Mouse (Mus musculus): ENCODE results near the gene Tent5b. TPM values are rescaled to one million over a fixed set of nuclear protein-coding genes. Genes with fewer than 3 reads are reported as not detected.

Gene Tent5b
- total RNA-seq, 2 experiments from 2014 or later, result 2.1 to 2.2 TPM

DNA sequence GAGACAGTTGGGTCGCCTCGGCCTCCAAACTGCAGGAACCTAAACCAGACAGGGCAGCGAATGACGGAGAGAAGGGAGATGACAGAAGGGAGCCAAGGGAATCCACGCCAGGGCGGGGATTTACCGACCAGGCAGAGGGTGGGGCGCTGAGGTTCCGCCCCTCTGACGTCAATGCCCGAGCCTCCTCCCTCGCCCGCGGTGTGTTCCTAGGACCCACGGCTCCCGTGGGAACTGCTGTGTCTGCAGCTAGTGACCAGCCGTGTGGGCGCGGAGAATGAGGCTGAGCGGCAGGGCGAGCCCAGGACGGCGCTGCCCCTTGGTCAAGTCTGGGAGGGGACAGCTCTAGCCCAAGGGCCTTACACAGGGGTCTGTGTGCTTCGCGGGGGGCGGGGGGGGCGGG lies 11.9 kb upstream of the Tent5b start:
- intact Hi-C loops (cut with DNase I), result no loop called here
- peak; percentile 86 to 87 for DNase-seq

DNA sequence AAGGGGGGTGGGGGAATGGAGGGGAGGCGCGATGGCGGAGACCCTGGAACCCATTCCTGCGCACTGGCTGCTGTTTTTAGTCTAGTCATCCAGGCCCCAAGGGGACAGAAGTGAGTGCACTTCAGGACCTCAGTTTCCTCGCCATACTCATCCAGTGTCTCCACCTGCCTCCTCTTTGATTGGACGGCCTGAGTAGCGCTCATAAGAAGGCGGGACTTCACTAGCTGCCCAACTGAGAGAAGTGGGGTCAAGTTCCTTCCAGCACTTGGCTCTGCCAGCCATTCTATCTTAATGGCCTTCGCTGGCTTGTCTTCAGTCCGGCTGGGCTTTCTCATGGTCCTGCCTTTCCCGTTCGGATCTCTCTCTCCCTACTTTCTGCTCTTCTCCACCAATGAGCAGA lies 10.8 kb upstream of the Tent5b start:
- intact Hi-C loops (cut with DNase I), result no loop called here
- DNase-seq, result no peak

DNA sequence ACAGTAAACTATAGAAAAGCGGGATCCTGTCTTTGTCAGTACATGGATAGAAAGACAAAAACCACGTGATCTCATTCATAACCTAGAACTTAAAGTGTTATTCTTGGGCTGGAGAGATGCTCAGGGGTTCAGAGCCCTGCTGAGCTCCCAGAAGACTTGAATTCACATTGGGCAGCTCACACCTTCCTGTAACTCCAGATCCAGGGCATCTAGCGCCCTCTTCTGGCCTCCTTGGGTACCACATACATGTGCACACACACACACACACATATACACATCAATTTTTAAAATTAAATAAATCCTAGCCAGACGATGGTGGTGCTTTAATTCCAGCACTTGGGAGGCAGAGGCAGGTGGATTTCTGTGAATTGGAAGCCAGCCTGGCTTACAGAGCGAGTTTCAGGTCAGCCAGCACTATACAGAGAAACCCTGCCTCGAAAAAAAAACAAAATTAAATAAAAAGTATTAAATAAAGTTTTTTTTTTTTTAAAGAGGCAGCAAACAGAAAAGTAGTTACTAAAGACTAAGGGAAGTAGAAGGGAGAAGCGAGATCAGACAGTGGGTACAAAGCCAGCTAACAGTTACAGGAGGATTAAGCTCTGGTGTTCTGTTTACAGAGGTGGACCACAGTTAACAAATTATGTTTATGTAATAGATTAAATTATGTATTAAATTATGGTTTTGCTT lies 8.7 kb upstream of the Tent5b start:
- DNase-seq, result no peak
- intact Hi-C loops (cut with DNase I), result loop anchor here (5.0 kb wide), 1 partner anchor 36 kb away; no protein-coding TSS in a partner anchor

DNA sequence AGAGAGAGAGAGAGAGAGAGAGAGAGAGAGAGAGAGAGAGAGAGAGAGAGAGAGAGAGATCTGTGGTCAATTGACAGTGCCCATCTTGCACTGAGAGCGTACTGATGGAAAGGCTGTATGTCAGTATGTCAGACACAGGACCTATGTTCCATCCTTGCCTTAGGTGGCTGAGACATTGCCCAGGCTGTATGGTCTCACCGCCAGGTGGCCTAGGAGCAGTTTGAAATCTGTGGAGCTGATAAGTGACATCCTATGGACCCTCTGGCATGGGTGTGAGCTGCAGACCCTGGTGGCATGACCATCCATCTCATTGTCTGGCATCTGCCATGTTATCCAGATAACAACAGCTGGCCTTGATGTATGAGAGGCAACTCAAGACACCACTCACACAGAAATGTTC lies 6.1 kb upstream of the Tent5b start:
- intact Hi-C loops (cut with DNase I), result loop anchor here (5.0 kb wide), 1 partner anchor 33 kb away; no protein-coding TSS in a partner anchor
- DNase-seq, result no peak

DNA sequence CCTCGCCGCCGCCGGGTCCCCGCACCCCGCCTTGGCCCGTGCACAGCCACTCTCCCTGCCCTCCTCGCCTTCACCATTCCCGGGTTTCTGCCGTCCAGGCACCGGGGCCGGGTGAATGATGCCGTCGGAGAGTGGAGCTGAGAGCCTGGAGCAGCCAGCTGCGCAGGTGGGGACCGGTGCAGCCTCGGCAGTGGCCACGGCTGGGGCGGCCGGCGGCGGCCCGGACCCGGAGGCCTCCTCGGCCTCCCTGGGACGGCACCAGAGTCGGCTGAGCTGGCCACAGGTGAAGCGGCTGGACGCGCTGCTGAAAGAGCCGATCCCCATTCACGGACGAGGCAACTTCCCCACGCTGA lies 229 bp downstream of the Tent5b start:
- DNase-seq, result no peak
- intact Hi-C loops (cut with DNase I), result no loop called here

DNA sequence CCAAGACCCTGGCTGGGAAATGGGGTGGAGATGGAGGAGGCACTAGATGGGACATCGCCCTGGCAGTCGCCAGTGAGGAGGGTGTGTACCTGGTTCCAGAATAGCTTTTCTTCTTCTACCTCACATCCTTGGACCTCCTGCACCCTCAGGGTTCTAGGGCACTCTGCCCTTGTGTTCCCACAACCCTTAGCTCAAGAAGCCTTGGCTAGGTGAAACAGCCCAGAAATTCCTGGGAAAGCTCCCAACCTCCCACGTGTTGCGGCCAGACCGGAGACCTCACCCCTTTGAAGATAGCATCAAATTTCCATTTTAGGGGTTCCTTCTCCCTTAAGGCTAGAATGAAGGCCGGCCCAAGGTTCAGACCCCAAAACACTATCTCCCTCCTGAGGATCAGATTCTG lies 822 bp downstream of the Tent5b start:
- no peak for DNase-seq
- intact Hi-C loops (cut with DNase I), result no loop called here

DNA sequence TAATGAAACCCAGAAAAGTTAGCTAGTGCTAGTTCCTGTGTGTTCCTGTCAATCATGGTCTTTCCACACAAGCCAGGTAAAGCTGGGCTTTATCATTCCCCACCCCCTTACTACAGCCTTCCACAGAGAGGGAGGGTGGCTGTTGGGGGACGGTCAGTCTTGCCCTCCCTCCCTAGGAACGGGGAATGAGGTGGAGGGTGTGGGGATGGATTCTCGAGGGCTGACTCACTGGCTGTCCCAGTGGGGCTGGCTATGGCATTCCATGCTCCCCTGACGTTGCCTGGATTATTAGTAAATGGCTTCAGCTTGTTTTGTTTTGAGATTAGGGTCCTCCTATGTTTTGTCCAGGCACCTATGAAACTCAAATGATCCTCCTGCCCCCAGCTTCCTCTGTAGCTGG lies 1.6 kb downstream of the Tent5b start:
- no peak for DNase-seq

DNA sequence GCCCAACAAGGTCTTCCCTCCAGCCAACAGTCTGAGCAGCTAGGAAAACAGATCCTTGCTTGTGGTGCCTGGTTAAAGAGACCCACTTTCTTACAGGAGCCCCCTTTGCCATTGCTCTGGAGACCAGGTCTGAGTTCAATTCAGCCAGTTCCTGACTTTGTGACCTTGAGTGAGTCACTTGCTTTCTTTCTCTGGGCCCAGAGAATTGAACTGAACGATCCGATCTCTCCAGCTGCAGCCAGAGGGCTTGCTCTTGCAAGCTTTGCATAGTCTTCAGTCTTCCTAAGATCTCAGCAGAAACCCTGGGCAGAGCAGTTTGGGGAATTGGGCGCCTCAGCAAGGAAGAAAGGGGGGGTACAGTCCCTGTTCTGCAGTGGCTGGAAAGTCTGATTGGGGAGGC lies 2.5 kb downstream of the Tent5b start:
- no peak for DNase-seq
- intact Hi-C loops (cut with DNase I), result no loop called here

More for the DNA sequence above, 1.6 kb downstream of the Tent5b start:
- intact Hi-C loops (cut with DNase I), result no loop called here

DNA sequence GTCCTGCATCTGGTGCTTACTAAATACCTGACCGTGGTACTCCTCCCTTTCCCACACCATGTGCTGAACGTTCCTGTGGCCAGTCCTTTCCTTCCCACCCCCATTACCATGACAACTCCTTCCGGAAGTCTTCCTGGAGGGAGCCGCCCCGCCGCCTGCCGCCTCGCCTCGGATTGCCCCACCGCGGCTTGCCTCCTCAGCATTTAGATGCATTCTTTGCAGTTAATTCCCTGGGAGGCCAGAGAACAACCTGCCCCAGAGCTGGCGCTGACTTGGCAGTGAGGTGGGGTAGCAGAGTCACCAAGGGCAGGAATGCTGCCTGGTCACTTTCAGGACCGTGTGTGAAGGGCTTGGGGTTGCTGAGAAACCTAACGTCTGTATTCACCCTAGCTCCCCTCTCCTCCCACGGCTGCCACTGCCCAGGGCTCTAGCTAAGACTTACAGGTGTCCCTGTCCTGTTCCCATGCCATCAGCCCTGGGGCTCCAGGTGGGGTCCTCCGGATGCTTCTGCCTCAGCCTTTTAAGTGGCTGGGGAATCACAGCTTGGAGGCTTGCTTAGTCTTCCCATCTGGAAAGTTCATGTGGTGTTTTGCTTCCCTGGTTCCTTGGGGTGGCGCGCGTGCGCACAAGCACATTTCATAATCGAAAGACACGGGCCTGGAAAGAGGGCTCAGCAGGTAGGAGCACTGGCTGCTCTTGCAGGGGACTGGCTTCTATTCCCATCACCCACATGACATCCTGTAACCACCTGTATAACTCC lies 4.5 kb downstream of the Tent5b start:
- intact Hi-C loops (cut with DNase I), result no loop called here
- DNase-seq, result peak; percentile 40 to 52

DNA sequence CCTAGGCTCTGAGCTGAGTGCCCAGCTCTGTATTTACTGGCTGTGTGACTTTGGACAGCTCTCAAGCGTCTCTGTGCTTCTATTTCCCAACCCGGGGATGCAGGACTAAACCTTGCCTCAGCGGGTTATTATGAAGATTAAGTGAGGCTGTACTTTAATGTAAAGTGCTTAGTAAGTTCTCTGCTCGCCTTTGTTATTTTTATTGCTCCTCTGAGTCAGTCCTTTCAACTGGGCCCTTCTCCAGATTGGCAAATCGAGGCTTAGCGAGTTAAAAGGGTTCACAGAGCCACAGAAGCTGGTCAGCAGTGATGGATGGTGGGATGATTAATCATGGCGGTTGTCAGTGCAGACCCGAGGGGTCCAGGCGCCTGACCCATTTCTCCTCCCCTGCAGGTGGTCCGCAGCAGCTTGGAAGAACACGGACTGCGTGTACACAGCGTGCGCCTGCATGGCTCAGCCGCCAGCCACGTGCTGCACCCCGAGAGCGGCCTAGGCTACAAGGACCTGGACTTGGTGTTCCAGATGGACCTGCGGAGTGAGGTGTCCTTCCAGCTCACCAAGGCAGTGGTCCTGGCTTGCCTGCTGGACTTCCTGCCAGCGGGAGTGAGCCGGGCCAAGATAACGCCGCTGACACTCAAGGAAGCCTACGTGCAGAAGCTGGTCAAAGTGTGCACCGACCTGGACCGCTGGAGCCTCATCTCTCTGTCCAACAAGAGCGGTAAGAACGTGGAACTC lies 5.9 kb downstream of the Tent5b start:
- intact Hi-C loops (cut with DNase I), result no loop called here

DNA sequence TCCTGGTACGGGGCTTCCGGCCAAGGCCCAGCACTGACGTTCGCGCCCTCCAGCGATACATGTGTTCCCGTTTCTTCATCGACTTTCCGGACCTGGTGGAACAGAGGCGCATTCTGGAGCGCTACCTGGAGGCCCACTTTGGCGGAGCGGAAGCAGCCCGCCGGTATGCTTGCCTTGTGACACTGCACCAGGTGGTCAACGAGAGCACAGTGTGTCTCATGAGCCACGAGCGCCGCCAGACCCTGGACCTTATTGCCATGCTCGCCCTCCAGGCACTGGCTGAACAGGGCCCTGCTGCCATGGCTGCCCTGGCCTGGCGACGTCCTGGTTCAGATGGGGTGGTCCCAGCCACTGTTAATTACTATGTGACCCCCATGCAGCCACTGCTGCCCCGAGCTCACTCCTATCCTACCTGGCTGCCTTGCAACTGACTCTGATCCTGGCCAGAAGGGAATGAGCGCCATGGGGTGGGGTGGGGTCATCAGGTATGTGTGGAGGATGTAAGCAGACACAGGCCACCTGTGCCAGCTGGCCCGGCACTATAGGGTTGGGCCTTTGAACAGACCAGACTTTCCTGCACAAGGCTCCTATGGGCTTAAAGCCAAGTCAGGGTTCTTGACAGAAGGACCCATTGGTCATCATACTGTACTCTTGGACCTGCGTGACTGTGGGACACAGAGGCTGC lies 6.9 kb downstream of the Tent5b start:
- no peak for DNase-seq
- intact Hi-C loops (cut with DNase I), result no loop called here

More for the DNA sequence above, 5.9 kb downstream of the Tent5b start:
- no peak for DNase-seq

DNA sequence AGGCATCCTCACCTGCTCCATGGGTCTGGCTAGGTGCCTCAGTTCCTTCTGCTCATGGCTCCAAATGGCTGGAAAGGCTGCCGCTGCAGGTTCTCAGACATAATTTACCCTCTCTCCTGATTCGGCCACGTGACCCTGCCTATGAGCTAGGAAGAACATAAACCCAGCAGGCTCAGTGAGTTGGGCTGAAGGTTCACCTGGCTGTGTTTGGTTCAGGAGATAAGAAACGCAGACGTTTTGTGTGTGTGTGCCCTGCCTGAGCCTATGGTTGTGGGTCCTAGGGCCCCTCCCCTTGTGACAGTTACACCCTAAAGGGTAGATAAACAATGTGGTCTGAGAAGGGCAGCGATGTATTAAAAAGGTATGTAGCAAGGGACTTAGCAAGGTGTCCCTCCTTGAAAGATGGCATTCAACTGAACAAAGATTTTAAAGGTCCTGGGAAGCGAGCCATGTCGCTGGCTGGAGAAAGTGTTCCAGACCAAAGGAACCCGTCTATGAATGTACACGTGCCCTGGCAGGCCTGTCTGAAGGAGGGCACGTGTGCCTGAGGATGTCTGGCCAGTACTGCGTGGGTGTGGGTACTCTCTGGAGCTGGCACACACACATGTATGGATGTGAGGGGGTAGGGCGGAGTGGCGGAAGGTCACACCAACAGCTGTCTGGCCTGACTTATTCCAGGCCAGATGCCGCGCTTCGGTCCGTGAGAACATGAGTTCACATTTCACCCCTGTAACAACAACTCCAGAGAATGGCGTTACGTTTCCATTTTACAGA lies 8.9 kb downstream of the Tent5b start:
- DNase-seq, result no peak
- intact Hi-C loops (cut with DNase I), result no loop called here

DNA sequence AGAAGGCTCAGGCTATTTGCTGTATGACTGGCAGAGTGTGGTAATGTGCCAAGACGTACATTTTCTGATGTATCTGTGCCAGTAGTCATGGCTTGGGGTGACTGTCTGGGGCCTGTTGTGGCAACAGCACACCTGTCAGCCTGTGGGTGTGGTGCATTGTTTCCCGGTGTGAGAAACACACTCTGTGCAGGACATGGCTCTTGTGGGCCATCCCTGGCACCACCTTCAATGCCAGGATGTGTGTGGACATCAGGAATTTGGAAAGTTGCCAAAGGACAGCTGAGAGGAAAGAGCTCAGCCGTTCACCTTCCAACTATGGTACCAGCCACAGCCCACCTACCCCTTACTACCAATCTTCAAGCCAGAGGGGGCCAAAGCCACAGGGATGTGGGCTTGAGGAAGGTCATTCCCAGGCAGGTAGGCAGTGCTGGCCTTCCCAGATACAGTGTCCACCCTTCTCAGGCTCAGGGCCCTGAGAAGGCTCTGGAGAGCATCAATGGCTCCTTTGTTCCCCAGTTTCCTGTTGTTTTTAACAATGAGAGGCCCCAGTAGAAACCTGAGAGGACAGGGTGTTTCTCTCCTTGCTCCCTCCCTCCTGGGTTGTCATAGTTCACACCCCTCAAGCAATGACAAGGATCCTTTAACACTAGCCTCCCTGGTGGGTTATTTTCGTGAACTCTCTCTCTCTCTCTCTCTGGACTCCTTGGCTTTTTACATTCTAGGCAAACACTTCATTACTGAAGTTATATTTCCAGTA lies 9.7 kb downstream of the Tent5b start:
- intact Hi-C loops (cut with DNase I), result no loop called here
- DNase-seq, result no peak

DNA sequence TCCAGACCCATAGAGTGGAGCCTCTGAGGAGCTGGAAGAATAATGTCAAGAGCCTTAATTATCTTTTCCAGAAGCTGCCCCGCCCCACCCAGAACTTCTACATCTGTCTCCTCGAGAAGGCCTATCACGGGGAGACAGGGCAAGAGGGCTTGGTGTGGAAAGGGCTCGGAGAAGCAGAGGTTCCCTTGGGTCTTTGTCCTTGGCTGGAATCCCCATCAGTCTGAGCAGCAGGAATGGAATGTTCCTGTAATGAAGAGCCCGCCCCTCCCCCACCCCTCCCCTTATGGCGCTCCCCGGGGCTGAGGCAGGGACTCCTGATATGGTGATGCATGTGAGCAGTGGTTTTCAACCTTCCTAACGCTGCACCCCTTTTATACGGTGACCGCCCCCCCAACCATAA lies 11.9 kb downstream of the Tent5b start:
- intact Hi-C loops (cut with DNase I), result loop anchor here (2.0 kb wide), 1 partner anchor 25 kb away; no protein-coding TSS in a partner anchor
- peak; percentile 51 to 68 for DNase-seq

DNA sequence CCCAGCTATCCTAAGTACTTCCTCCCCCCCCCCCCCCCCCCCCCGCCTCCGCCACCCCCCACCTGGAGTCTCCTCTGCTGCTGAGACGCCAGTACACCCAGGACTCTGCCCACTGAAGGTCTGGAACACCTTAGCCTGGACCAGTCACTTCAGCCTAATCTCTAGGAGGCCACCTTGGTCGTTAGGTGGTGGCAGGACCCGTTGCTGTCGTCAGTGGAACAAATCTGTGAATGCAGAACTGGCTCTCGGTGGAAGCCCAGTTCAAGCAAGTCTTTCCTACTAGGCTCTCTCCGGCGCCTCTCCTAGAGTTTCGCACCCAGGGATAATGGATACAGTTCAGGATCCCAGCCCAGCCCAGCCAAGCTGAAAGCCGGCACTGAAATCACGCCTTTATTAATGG lies 14.0 kb downstream of the Tent5b start:
- intact Hi-C loops (cut with DNase I), result loop anchor here (1.0 to 2.0 kb wide), 2 partner anchors 15 to 27 kb away; no protein-coding TSS in a partner anchor
- DNase-seq, result peak; percentile 40 to 58

DNA sequence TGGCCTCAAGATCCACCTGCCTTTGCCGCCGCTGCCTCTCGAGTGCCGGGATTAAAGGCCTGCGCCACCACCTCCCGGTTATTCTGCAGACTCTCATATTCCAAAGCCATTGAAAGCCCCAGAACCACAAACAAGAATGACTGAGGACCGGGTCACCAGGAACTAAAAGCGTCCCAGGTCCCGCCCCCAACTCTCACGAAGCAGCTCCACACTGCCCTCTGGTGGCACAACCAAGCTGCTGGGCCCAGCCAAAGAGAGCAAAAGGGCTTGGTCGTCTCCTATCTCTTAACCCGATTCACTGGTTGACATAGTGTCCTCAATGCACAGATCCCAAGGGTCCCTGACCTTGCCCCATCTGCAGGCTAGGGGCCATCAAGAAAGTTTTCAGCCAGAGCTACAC lies 14.5 kb downstream of the Tent5b start:
- intact Hi-C loops (cut with DNase I), result loop anchor here (1.0 kb wide), 1 partner anchor 15 kb away; no protein-coding TSS in a partner anchor
- peak; percentile 92 to 97 for DNase-seq

DNA sequence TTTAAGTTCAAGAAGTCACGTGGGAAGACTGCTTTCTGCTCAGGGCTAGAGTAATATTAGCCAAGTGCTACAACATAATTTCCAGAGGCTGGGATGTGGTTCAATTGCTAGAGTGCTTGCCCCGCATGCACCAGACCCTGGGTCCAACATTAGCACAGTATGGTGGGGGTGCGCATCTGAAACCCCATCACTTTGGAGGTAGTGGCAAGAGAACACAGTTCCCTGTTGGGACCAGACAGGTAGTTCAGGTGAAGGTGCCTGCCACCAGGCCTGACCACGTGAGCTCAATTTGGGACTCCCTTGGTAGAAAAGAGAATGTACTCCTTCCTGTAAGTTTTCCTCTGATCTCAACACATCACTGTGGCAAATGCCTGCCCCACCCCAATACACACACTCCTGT lies 14.9 kb downstream of the Tent5b start:
- intact Hi-C loops (cut with DNase I), result loop anchor here (1.0 kb wide), 1 partner anchor 16 kb away; no protein-coding TSS in a partner anchor
- no peak for DNase-seq

DNA sequence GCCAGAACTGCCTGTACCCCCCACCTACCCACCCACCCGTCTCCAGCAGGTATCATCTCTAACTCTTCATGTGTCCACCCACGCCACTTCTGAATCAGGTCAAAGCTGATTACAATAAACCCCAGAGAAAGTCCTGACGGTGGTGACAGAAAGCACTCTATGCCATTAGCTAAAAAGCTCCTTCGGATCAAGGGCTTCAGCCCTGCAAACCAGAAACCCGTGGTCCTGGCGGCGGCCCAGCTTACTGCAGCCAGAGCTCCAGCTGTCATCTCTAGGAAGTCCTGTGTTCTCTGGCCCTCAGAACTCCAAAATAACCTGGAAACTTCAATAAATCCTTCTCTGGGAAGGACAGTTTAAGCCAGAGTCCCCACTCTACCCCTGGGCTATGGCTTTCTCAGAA lies 15.8 kb downstream of the Tent5b start:
- intact Hi-C loops (cut with DNase I), result no loop called here
- no peak for DNase-seq

DNA sequence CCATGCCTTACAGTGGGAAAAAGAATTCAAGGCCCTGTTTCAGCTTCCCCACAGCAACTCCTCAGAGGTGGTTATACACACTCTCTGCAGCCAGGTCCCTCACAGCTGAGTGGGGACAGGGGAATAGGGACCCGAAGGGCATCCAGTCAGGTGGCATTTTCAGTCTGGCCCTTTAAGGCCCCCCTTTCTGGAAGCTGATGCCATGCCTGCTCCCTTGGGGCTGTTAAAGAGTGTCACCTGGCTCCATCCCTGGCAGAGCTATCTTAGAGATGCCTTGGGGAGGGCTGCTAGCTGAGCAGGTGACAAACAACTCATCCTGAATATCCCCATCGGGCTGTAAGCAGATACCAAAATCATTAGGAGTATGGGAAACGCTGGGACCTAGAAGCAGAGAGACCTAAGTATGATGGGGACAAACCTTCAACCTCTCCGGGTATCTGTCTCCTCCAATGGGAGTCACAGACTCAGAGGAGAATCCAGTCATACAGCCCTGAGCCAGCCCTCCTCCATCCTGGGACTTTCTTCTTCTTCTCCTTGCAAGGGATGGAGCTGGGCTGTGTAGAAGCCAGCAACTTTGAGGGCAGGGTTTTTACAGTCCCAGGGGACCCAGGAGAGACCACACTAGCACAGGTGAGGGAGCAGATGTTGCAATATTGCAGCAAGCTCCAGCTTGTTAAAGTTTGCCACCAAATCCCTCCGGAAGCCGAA lies 17.0 kb downstream of the Tent5b start:
- no peak for DNase-seq
- intact Hi-C loops (cut with DNase I), result no loop called here

Measured in heart, postnatal 36 days (tissue).